Mouse (Mus musculus) forebrain, embryonic 13.5 days (tissue): ENCODE measurements around the gene AI413582. TPM values are rescaled to one million over a fixed set of nuclear protein-coding genes. Genes with fewer than 3 reads are reported as not detected.

ENCODE experiments used
- ATAC-seq: fragments of 200-750 bp; cut with Nextera tagmentation; 2 replicates; pipeline ENCODE4 v1.8.0; 2017
- H3K27ac ChIP-seq: fragments of 300-500 bp; sonication (generic); 2 replicates; pipeline ENCODE4 v1.5.1; 2015; ENCODE audit warnings: inconsistent platforms, mild to moderate bottlenecking, moderate library complexity
- H3K27me3 ChIP-seq: fragments of 300-500 bp; sonication (generic); 2 replicates; pipeline ENCODE4 v1.6.1; 2015; ENCODE audit warnings: mild to moderate bottlenecking, inconsistent platforms
- H3K36me3 ChIP-seq: fragments of 300-500 bp; sonication (generic); 2 replicates; pipeline ENCODE4 v1.6.1; 2015; ENCODE audit warnings: mild to moderate bottlenecking, inconsistent platforms; ENCODE audit not compliant: poor library complexity, severe bottlenecking
- H3K4me1 ChIP-seq: fragments of 300-500 bp; sonication (generic); 2 replicates; pipeline ENCODE4 v1.6.1; 2015; ENCODE audit warnings: inconsistent platforms
- H3K4me2 ChIP-seq: fragments of 300-500 bp; sonication (generic); 2 replicates; pipeline ENCODE4 v1.6.1; 2015; ENCODE audit warnings: inconsistent platforms, mild to moderate bottlenecking, moderate library complexity
- H3K4me3 ChIP-seq: fragments of 300-500 bp; sonication (generic); 2 replicates; pipeline ENCODE4 v1.5.1; 2015; ENCODE audit warnings: mild to moderate bottlenecking, inconsistent platforms
- H3K9ac ChIP-seq: fragments of 300-500 bp; sonication (generic); 2 replicates; pipeline ENCODE4 v1.6.1; 2015; ENCODE audit warnings: mild to moderate bottlenecking, inconsistent platforms
- H3K9me3 ChIP-seq: fragments of 300-500 bp; sonication (generic); replicated peaks from 2 replicates; pipeline ENCODE4 v1.6.1; 2016; ENCODE audit warnings: inconsistent platforms
- WGBS: fragments of 180-500 bp; shearing (Covaris S2); methylation state at CpG from one replicate; pipeline ENCODE4 v1.1.7; 2015; 5-methylcytosine and 5-hydroxymethylcytosine counted together
- polyA plus RNA-seq: library from polyadenylated mRNA; unstranded; fragments of >200 nt; fragmentation: Nextera tagmentation; extraction: Ambion mirVana; gene quantifications from 2 replicates; pipeline ENCODE4 v1.2.1, GENCODE M21; 2015

The AI413582 gene
- polyA plus RNA-seq, 1 experiment from 2014 or later, result 22.2 TPM

DNA sequence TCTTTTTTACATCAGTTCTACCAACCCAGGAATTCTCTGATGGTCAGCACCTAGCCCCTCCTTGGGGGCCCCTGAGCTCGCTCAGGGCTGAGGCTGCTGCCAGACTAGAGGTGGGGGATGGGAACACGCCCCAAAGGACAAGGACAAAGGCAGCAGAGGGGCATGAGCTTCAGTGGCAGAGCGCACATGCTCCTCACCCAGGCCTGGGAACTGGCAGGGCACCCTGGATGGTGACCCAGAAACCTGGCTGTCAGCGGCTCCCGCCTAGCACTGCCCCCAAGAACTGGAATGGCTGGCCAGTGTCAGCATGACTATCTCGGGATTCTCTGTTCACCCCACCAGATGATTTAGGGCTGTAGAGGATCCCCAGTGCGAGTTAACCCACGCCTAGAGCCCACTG lies 16.3 kb downstream of the AI413582 start:
- Histone ChIP-seq H3K27me3 (no peaks in the 10 kb centered on the region), H3K36me3 (no peaks in the 10 kb centered on the region), H3K4me2 (no peak overlapping the region), H3K9ac (peak overlapping the region; percentile 30), H3K9me3 (no peaks in the 10 kb centered on the region), H3K27ac (0 out of 2 replicates have a peak overlapping the region, but pooled peaks have one; percentile 19), H3K4me3 (no peak overlapping the region), H3K4me1 (peaks cover 14% of the 10 kb centered on the region)
- ATAC-seq, result no peak
- WGBS, result 37% methylated on average over 8 of the region's 8 CpGs

DNA sequence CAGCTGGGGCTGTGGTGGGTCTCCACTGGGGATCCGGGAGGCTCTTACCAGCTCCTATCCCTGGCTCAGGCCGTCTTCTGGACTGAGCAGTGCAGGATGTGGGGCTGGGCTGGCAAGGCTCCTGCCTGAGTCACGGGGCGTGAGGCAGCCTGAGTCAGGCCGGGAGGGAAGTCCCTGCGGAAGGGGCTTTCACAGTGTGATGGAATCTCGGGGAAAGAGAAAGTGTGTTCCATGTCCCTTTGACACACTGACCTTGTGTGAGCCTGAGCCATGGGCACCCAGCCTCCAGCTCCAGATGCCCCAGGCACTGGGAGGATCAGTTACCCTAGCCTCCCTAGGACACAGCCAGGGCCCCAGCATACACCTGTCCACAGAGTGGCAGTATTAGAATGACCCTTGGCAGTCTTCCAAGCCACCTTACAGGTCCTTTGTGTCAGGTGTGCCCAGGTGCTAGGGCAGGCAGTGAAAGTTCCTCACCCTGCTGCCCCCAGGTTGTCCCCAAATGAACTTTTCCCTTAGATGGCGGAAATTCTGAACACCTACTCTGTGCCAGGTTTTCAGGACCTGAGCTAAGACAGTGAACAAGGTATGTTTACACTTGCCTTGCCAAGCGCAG lies 18.2 kb downstream of the AI413582 start:
- Histone ChIP-seq H3K27me3 (no peaks in the 10 kb centered on the region), H3K36me3 (no peaks in the 10 kb centered on the region), H3K4me1 (peaks cover 14% of the 10 kb centered on the region), H3K4me3 (no peak overlapping the region), H3K27ac (no peak overlapping the region), H3K9ac (no peak overlapping the region), H3K9me3 (no peaks in the 10 kb centered on the region), H3K4me2 (no peak overlapping the region)
- 75% methylated on average over 9 of the region's 9 CpGs for WGBS
- no peak for ATAC-seq

DNA sequence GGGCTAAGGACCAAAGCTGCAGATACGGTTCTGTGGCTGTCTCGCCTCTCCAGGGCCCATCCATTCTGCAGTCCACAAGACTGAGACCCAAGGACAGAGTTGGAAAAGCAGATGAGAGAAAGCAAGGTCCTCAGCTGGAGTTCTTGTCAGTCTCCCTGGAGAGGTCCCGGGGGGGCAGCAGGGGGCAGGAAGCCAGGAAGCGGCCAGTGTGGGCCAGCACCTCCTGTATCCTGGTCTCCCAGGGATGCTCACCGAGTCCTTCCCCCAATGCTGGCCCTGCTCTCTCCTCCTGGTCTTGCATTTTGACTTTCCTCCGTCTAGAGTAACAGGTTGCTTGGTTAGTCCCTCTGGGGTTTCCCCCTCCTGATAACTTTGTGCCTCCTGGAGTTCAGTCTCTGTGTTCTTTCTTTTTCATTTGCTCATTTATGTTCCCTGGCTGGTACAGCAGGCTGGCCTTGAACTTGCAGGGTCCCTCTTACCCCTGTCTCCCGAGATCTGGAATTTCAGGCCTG lies 18.9 kb downstream of the AI413582 start:
- Histone ChIP-seq H3K4me2 (no peak overlapping the region), H3K27me3 (no peaks in the 10 kb centered on the region), H3K4me3 (no peak overlapping the region), H3K36me3 (no peaks in the 10 kb centered on the region), H3K9ac (no peak overlapping the region), H3K27ac (no peak overlapping the region), H3K9me3 (no peaks in the 10 kb centered on the region), H3K4me1 (peaks cover 14% of the 10 kb centered on the region)
- 68% methylated on average over 7 of the region's 7 CpGs for WGBS
- no peak for ATAC-seq

DNA sequence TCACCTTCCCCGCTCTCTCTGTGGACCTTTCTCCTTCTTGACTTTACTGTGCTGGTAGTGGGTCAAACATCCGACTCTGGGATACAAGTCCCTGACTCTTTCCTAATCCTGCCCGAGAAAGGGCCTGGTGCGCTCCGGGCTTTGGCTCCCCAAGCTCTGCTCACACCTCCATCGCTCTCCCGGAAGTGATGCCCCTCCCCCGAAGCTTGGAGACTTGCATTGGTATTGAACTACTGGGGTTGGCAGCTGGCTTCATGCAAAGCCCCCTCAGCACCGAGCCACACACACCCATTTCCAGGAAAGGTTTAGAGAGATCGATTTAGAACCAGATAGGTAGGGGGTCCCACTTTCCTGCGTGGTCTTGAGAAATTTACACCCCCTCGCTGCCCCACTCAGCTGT lies 19.6 kb downstream of the AI413582 start:
- H3K9me3 ChIP-seq, result no peaks in the 10 kb centered on the region
- H3K4me2 ChIP-seq, result no peak overlapping the region
- H3K27ac ChIP-seq, result no peak overlapping the region
- no peak for ATAC-seq
- H3K36me3 ChIP-seq, result no peaks in the 10 kb centered on the region
- 52% methylated on average over 12 of the region's 12 CpGs for WGBS
- H3K9ac ChIP-seq, result no peak overlapping the region
- peaks cover 14% of the 10 kb centered on the region for H3K4me1 ChIP-seq
- H3K27me3 ChIP-seq, result no peaks in the 10 kb centered on the region
- H3K4me3 ChIP-seq, result no peak overlapping the region

DNA sequence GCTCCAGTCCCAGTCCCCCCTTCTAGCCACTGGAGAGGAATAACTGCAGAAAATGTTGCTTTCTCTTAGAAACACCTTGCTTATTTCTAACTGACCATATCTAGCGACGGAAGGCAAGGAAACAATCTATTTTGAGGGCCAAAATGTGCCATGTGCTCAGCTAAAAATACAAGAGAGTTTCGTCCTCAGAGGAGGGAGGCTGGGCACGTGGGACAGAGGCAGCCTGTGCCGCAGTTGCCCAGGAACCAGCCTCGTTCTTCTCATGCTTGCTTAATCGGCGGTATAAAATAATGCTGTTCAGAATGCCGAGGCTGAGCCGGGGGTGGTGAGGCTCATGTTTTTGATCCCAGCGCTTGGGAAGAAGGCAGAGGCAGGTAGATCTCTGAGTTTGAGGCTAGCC lies 21.0 kb downstream of the AI413582 start:
- 83% methylated on average over 11 of the region's 11 CpGs for WGBS
- no peaks in the 10 kb centered on the region for H3K27me3 ChIP-seq
- no peak overlapping the region for H3K27ac ChIP-seq
- ATAC-seq, result no peak
- no peak overlapping the region for H3K4me2 ChIP-seq
- H3K9ac ChIP-seq, result no peak overlapping the region
- H3K9me3 ChIP-seq, result no peaks in the 10 kb centered on the region
- H3K36me3 ChIP-seq, result no peaks in the 10 kb centered on the region
- H3K4me1 ChIP-seq, result peaks cover 12% of the 10 kb centered on the region
- no peak overlapping the region for H3K4me3 ChIP-seq

DNA sequence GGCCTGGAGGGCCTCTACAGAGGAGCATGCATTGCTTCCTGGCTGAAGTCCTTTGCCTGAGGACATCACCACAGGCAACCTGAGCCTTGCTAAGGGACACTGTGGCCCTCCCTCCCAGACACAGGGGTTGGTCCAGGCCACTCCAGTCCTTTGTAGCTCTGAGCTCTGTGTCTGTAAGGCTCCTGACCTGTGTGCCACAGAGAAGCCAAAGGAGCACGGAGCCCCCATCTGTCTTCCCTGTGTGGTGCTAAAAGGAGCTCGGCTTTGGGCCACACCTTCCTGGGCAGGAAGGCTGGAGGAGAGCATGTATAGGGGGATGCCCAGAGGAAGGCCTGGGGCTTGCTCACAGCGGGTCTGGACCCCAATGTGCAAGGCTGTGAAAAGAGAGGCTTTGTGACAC lies 23.6 kb downstream of the AI413582 start:
- Histone ChIP-seq H3K9me3 (no peaks in the 10 kb centered on the region), H3K27ac (no peak overlapping the region), H3K36me3 (no peaks in the 10 kb centered on the region), H3K4me1 (no peaks in the 10 kb centered on the region), H3K9ac (no peak overlapping the region), H3K27me3 (no peaks in the 10 kb centered on the region), H3K4me2 (no peak overlapping the region), H3K4me3 (no peak overlapping the region)
- WGBS, result 82% methylated on average over 3 of the region's 3 CpGs
- no peak for ATAC-seq

DNA sequence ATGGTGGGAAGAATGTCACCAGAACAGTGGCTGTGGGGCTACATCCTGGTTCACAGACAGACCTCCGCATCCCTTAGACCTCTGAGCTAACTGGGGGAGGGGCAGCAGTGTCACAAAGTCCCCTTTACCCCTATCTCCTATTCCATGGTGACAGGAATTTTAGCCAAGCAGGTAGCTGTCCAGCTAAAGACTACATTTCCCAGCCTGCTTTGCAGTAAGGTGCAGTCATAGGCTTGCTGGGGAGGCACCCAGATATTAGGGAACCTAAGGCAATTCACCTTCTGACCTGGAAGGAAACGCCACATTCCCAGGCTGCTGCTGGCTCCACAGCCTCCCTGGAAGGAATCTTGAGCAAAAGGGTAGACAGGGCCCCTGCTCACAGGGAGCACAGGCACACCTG lies 24.3 kb downstream of the AI413582 start:
- Histone ChIP-seq H3K9me3 (no peaks in the 10 kb centered on the region), H3K36me3 (no peaks in the 10 kb centered on the region), H3K27me3 (no peaks in the 10 kb centered on the region), H3K4me1 (no peaks in the 10 kb centered on the region), H3K9ac (no peak overlapping the region), H3K4me2 (no peak overlapping the region), H3K27ac (no peak overlapping the region), H3K4me3 (no peak overlapping the region)
- 87% methylated on average over 2 of the region's 2 CpGs for WGBS
- no peak for ATAC-seq

DNA sequence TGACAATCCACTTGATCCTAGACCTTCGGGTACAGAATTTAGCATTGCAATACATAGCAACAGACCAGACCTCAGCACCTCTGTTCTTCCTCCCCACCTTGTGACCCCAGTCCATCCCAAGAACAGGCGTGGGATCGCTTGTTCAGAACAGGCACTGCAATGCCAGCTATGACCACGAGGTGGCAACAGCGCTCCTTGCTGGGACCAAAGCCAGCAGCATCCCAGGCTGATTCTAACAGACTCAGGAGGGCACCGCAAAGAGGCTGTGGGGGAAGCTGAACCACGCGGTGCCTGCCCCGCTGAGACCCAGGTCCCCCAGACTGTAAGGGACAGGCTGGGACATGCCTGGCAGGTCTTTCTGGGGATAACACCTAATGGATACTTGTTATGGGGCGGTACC lies 30.8 kb downstream of the AI413582 start:
- Histone ChIP-seq H3K27me3 (no peaks in the 10 kb centered on the region), H3K4me3 (no peak overlapping the region), H3K4me1 (peaks cover 4% of the 10 kb centered on the region), H3K27ac (no peak overlapping the region), H3K36me3 (no peaks in the 10 kb centered on the region), H3K9me3 (no peaks in the 10 kb centered on the region; the same call in 1 of the 2 replicates), H3K9ac (no peak overlapping the region), H3K4me2 (peak overlapping the region; percentile 19)
- 4% methylated on average over 10 of the region's 10 CpGs for WGBS
- ATAC-seq, result peak; percentile 81

DNA sequence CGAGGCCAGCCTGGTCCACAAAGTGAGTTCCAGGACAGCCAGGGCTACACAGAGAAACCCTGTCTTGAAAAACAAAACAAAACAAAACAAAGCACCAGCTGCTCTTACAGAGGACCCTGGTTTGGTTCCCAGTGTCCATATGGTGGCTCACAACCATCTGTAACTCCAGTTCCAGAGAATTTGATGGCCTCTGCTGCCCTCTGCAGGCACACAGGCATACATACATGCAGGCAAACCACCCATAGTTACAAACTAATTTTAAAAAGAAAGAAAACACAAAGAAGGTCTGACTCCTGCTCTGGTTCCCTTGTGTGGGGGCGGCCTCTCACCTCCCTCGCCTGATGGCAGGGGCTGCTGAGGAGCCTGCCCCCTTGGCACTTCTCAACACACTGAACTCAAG lies 32.2 kb downstream of the AI413582 start:
- H3K4me1 ChIP-seq, result peaks cover 4% of the 10 kb centered on the region
- ATAC-seq, result no peak
- no peaks in the 10 kb centered on the region; the same call in 1 of the 2 replicates for H3K9me3 ChIP-seq
- no peaks in the 10 kb centered on the region for H3K36me3 ChIP-seq
- H3K4me3 ChIP-seq, result no peak overlapping the region
- H3K4me2 ChIP-seq, result no peak overlapping the region
- H3K9ac ChIP-seq, result no peak overlapping the region
- H3K27me3 ChIP-seq, result no peaks in the 10 kb centered on the region
- WGBS, result 88% methylated on average over 3 of the region's 3 CpGs
- no peak overlapping the region for H3K27ac ChIP-seq

DNA sequence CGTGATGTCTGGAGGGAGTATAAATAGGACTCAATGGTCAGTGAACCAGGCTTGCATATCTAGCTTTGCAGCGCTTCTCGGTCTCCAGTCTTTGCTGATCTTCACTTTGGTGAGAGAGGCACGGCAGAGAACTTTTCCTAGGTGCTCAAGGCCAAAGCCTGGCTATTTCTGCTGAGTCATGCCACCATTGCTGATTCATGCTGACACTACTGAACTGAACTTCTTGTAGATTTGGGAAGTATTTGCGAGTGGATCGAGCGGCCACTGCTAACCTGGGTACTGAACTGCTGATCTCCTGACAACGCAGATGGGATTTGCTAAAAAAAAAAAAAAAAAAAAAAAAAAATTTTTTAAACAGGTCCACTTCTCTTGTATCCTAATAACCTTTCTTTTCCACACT lies 33.5 kb downstream of the AI413582 start:
- H3K4me2 ChIP-seq, result no peak overlapping the region
- 93% methylated on average over 8 of the region's 8 CpGs for WGBS
- no peak overlapping the region for H3K27ac ChIP-seq
- no peak overlapping the region for H3K9ac ChIP-seq
- no peak overlapping the region for H3K4me3 ChIP-seq
- ATAC-seq, result no peak
- peaks cover 4% of the 10 kb centered on the region for H3K4me1 ChIP-seq
- H3K9me3 ChIP-seq, result no peaks in the 10 kb centered on the region; the same call in 1 of the 2 replicates
- H3K27me3 ChIP-seq, result no peaks in the 10 kb centered on the region
- no peaks in the 10 kb centered on the region for H3K36me3 ChIP-seq

DNA sequence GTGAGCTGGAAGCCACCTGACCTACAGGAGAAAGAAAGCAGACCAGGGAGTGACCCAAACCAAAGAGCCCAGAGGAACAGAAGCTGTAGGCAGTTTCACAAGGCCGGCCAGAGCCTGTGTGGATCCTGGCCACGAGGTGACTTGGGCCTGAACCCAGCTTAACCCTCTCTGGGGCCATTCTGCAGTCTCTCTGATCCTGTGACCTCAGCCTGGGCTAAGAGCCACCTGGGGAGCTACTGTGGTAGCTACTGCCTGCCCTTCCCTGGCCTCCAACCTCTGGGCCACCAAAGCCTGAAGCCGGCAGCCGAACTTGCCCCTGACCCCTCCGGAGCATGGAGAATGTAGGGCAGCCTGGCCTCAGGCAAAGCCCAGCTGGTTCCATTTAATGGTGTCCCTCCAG lies 36.8 kb downstream of the AI413582 start:
- Histone ChIP-seq H3K4me1 (no peaks in the 10 kb centered on the region), H3K4me2 (no peak overlapping the region), H3K9me3 (no peaks in the 10 kb centered on the region; the same call in 1 of the 2 replicates), H3K27ac (no peak overlapping the region), H3K9ac (no peak overlapping the region), H3K36me3 (no peaks in the 10 kb centered on the region), H3K4me3 (no peak overlapping the region), H3K27me3 (0 out of 2 replicates have a peak, but pooled peaks cover under 1% of the 10 kb centered on the region)
- no peak for ATAC-seq
- WGBS, result 87% methylated on average over 5 of the region's 5 CpGs

DNA sequence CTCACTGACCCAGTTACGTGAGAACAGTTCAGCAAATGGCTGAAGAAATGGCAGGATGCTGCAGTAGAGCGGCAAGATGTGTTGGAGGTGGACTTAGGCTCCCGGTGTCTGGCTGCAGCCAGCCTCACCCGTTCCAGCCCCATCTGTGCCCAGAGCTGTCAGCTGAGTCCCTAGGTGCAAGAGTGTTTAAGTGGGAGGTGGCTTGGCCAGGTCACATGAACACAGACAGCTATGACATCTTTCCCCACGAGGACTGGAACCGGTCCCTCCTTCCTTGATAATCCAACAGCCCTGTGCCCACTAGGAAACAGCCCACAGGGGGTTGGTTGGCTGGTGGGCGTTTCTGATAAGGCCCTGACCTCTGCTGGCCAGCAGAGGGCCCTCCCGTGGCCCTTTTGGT lies 37.5 kb downstream of the AI413582 start:
- Histone ChIP-seq H3K27ac (no peak overlapping the region), H3K4me1 (no peaks in the 10 kb centered on the region), H3K27me3 (peaks cover 2% of the 10 kb centered on the region; the same call in 1 of the 2 replicates), H3K4me3 (no peak overlapping the region), H3K4me2 (no peak overlapping the region), H3K9ac (no peak overlapping the region), H3K9me3 (no peaks in the 10 kb centered on the region; the same call in 1 of the 2 replicates), H3K36me3 (no peaks in the 10 kb centered on the region)
- no peak for ATAC-seq
- WGBS, result 53% methylated on average over 8 of the region's 8 CpGs

DNA sequence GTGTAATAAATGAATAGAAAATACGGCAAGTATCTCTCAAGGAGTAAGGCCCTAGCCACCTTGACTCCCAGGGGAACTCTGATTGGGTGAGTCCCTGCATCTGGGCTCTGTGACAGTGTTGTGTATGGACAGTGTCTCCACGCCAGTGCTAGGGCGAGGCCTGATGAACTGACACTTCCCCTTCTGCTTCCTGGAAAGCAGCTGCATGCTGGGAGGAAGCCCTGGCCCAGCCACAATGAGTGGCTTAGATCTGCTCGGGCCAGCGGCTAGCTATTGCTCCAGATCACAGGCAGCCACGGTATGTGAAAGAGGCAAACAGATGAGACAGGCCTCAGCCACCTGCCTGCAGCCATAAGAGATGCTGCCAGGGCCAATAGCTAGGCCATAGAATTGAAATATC lies 38.4 kb downstream of the AI413582 start:
- Histone ChIP-seq H3K4me2 (no peak overlapping the region), H3K9ac (no peak overlapping the region), H3K27ac (no peak overlapping the region), H3K36me3 (no peaks in the 10 kb centered on the region), H3K4me1 (no peaks in the 10 kb centered on the region), H3K9me3 (no peaks in the 10 kb centered on the region), H3K4me3 (no peak overlapping the region), H3K27me3 (peaks cover 6% of the 10 kb centered on the region)
- 77% methylated on average over 6 of the region's 6 CpGs for WGBS
- ATAC-seq, result no peak
